Mouse (Mus musculus): ENCODE results near the gene Tomt. TPM values are rescaled to one million over a fixed set of nuclear protein-coding genes. Genes with fewer than 3 reads are reported as not detected.

The Tomt gene
- polyA plus RNA-seq, 2 experiments: 0.18 to 0.29 TPM

- peak within 1 kb of the TSS; percentile 82 for H3K9ac ChIP-seq (ENCODE audit: low read depth, low read length, severe bottlenecking)
- ATAC-seq (ENCODE audit: low FRiP score, low read depth): peak; percentile 98
- H3K36me3 ChIP-seq (ENCODE audit: control insufficient read depth, insufficient read depth, low read length): peaks cover 14% of the 10 kb centered on the region
- 3% methylated on average over 56 of the region's 61 CpGs for WGBS
- H3K4me2 ChIP-seq (replicated peaks; ENCODE audit: low read depth, low read length, severe bottlenecking): peak within 1 kb of the TSS; percentile 64
- peak within 1 kb of the TSS; percentile 80 for H3K4me3 ChIP-seq (replicated peaks; ENCODE audit: low read length)
- H3K9me3 ChIP-seq (ENCODE audit: control insufficient read depth, low read length): no peaks in the 10 kb centered on the region
- H3K4me1 ChIP-seq (ENCODE audit: control insufficient read depth, insufficient read depth, low read length): peaks cover 12% of the 10 kb centered on the region
- H3K27ac ChIP-seq (replicated peaks; ENCODE audit: low read depth, low read length): peak within 1 kb of the TSS; percentile 96
- peak; percentile 69; the same call in 1 of the 2 replicates for TF ChIP-seq POLR2A (IDR thresholded peaks at IDR 0.05; ENCODE audit: borderline replicate concordance, extremely low read depth, insufficient read depth, insufficient read length)
- DNase-seq (ENCODE audit: low spot score): peak; percentile 99
- no peaks in the 10 kb centered on the region for H3K27me3 ChIP-seq (ENCODE audit: control insufficient read depth, insufficient read depth, low read length)
Measured at GRCm38 (mm10) chr7:101905561-101906286, 435 bp downstream of the Tomt start, which contains the start of gene Lamtor1. TSS of gene Lamtor1 (plus strand) at chr7:101905904.

- ATAC-seq (ENCODE audit: low FRiP score, low read depth) (no peak), DNase-seq (ENCODE audit: low spot score) (no peak)
- Histone ChIP-seq H3K27ac (replicated peaks; ENCODE audit: low read depth, low read length) (no peak overlapping the region), H3K4me3 (replicated peaks; ENCODE audit: low read length) (no peak overlapping the region), H3K27me3 (ENCODE audit: control insufficient read depth, insufficient read depth, low read length) (no peaks in the 10 kb centered on the region), H3K4me1 (ENCODE audit: control insufficient read depth, insufficient read depth, low read length) (peaks cover 12% of the 10 kb centered on the region), H3K9me3 (ENCODE audit: control insufficient read depth, low read length) (no peaks in the 10 kb centered on the region), H3K36me3 (ENCODE audit: control insufficient read depth, insufficient read depth, low read length) (peaks cover 9% of the 10 kb centered on the region; the same call in 1 of the 2 replicates), H3K9ac (ENCODE audit: low read depth, low read length, severe bottlenecking) (no peak overlapping the region), H3K4me2 (replicated peaks; ENCODE audit: low read depth, low read length, severe bottlenecking) (no peak overlapping the region)
- TF ChIP-seq POLR2A (IDR thresholded peaks at IDR 0.05; ENCODE audit: borderline replicate concordance, extremely low read depth, insufficient read depth, insufficient read length): no peak
Measured at GRCm38 (mm10) chr7:101902846-101903245, 3.3 kb downstream of the Tomt start.

- H3K36me3 ChIP-seq (ENCODE audit: control insufficient read depth, insufficient read depth, low read length): peaks cover 9% of the 10 kb centered on the region; the same call in 1 of the 2 replicates
- H3K4me2 ChIP-seq (replicated peaks; ENCODE audit: low read depth, low read length, severe bottlenecking): no peak overlapping the region
- ATAC-seq (ENCODE audit: low FRiP score, low read depth): no peak
- no peak overlapping the region for H3K4me3 ChIP-seq (replicated peaks; ENCODE audit: low read length)
- no peak for DNase-seq (ENCODE audit: low spot score)
- TF ChIP-seq POLR2A (IDR thresholded peaks at IDR 0.05; ENCODE audit: borderline replicate concordance, extremely low read depth, insufficient read depth, insufficient read length): no peak
- H3K27me3 ChIP-seq (ENCODE audit: control insufficient read depth, insufficient read depth, low read length): no peaks in the 10 kb centered on the region
- no peak overlapping the region for H3K27ac ChIP-seq (replicated peaks; ENCODE audit: low read depth, low read length)
- H3K4me1 ChIP-seq (ENCODE audit: control insufficient read depth, insufficient read depth, low read length): peaks cover 12% of the 10 kb centered on the region
- H3K9ac ChIP-seq (ENCODE audit: low read depth, low read length, severe bottlenecking): no peak overlapping the region
- no peaks in the 10 kb centered on the region for H3K9me3 ChIP-seq (ENCODE audit: control insufficient read depth, low read length)
- WGBS: 91% methylated on average over 10 of the region's 10 CpGs
Measured at GRCm38 (mm10) chr7:101901969-101902368, 4.2 kb downstream of the Tomt start.

- TF ChIP-seq POLR2A (IDR thresholded peaks at IDR 0.05; ENCODE audit: borderline replicate concordance, extremely low read depth, insufficient read depth, insufficient read length): no peak
- Histone ChIP-seq H3K27ac (replicated peaks; ENCODE audit: low read depth, low read length) (no peak overlapping the region), H3K4me2 (replicated peaks; ENCODE audit: low read depth, low read length, severe bottlenecking) (no peak overlapping the region), H3K9me3 (ENCODE audit: control insufficient read depth, low read length) (no peaks in the 10 kb centered on the region), H3K36me3 (ENCODE audit: control insufficient read depth, insufficient read depth, low read length) (peaks cover 9% of the 10 kb centered on the region; the same call in 1 of the 2 replicates), H3K4me3 (replicated peaks; ENCODE audit: low read length) (no peak overlapping the region), H3K9ac (ENCODE audit: low read depth, low read length, severe bottlenecking) (no peak overlapping the region), H3K4me1 (ENCODE audit: control insufficient read depth, insufficient read depth, low read length) (peaks cover 8% of the 10 kb centered on the region; the same call in 1 of the 2 replicates), H3K27me3 (ENCODE audit: control insufficient read depth, insufficient read depth, low read length) (no peaks in the 10 kb centered on the region)
- 88% methylated on average over 16 of the region's 16 CpGs for WGBS
- ATAC-seq (ENCODE audit: low FRiP score, low read depth) (no peak), DNase-seq (ENCODE audit: low spot score) (no peak)
Measured at GRCm38 (mm10) chr7:101900331-101901097, 5.6 kb downstream of the Tomt start.
